Mouse (Mus musculus): ENCODE measurements around the gene Rtn2. TPM values are rescaled to one million over a fixed set of nuclear protein-coding genes. Genes with fewer than 3 reads are reported as not detected.

Rtn2 gene
- total RNA-seq, 1 experiment from 2014 or later: 6.0 TPM

DNA sequence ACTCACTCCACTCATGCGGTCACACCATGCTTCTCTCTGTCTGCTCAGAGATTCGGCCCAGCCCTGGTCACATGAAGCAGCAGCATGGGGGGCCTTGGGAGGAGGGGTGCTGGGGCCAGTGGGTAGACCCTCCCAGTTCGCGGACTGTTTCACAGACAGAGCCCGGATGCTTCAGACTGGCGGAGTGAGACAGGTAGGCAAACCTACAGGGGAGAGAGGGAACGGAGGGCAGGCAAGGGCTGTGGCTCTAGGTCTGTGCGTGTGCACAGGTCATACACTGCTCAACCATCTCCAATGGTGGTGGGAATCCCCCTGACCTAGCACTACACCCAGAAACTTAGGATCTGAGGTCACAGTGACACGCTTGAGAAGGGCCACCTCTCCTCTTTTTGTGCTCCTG lies 37.0 kb downstream of the Rtn2 start:
- no peak for DNase-seq

DNA sequence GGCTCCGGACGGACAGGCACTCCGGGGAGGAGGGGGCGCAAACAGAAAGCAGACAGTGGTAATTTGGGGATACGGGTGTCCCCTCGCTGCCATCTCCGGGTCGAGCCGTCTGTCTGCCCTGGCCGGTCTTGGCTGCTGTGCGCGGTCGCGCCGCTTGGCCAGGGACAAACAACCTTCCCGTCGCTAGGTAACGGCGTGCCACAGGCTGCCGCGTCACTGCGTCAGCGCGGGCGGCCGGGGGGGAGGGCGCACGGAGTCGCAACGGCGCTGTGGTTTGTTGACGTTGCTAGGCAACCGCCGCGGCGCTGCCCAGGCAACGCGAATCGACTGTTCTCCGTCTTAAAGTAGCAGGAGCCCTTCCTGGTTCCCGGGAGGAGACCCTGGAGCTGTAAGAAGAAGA lies 37.5 kb downstream of the Rtn2 start:
- DNase-seq: peak; percentile 98

DNA sequence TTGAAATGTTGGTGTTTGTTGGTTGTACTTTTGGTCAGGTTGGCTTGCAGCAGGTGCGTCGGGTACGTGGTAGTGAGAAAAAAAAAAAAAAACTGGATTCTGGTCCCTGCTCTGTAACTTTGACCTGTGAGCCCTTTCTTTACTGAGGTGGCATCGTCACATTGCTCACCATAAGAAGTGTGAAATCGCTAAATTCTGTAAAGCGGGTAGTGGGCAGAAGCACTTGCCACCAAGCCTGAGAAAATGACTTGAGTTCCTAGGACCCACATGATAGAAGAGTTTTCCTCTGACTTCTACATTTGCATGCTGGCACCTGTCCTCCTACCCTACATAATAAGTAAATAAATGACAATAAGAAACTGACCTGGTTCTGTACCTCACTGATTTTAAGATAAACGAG lies 38.2 kb downstream of the Rtn2 start:
- DNase-seq: no peak

DNA sequence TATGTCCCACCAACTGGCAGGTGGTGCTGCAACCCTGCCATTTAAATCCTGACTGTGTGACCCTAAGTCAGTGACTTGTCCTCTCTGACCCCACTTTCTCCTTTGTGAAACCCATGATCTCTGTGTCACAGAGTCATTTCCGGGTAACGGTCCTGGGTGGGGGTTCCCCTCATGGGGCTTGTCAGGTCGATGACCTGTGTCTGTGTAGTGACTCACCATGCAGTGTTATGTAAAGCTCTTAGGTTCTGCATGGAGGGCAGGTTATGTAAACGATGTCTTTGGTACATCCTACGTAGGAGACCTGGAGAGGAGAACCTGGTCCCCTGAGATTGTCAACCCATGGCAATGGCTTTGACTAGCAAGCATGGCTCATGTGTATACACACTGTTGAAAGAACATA lies 39.0 kb downstream of the Rtn2 start:
- DNase-seq: no peak

DNA sequence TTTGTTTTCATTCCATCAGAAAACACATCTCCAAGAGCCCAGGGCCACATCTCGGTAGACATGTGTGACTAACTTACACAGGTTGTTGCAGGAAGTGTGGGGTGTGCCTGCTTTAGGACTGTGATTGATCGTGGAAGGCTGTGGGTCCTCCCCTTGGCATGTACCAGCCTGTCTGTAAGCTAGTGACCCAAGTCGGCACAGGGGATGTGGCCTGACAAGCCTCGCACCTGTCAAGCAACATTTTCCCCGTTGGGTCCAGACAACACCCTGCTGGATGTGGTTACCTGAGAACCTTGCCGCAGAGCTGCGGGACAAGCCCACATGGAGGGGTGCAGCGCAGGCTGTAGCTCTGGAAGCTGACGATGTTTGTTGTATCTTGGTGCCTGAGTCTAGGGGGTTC lies 40.1 kb downstream of the Rtn2 start:
- DNase-seq: no peak

DNA sequence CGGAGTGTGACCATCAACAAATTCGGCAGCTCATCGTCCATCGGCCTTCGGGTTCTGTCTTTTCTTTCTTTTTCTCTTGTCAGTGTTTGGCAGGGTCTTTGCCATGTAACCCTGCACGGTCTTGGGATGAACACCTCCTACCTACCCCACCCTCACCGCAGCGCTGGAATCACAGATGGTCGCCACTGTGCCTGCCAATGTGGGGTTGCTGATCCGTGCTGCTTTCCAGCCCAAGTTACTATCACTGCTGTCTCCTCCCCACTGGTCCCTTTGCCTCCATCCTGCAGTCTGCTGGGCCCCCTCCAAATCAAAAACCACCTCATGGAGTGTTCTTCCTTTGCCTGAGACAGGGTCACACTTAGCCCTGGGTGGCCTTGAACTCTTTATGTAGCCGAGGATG lies 41.8 kb downstream of the Rtn2 start:
- DNase-seq: no peak

DNA sequence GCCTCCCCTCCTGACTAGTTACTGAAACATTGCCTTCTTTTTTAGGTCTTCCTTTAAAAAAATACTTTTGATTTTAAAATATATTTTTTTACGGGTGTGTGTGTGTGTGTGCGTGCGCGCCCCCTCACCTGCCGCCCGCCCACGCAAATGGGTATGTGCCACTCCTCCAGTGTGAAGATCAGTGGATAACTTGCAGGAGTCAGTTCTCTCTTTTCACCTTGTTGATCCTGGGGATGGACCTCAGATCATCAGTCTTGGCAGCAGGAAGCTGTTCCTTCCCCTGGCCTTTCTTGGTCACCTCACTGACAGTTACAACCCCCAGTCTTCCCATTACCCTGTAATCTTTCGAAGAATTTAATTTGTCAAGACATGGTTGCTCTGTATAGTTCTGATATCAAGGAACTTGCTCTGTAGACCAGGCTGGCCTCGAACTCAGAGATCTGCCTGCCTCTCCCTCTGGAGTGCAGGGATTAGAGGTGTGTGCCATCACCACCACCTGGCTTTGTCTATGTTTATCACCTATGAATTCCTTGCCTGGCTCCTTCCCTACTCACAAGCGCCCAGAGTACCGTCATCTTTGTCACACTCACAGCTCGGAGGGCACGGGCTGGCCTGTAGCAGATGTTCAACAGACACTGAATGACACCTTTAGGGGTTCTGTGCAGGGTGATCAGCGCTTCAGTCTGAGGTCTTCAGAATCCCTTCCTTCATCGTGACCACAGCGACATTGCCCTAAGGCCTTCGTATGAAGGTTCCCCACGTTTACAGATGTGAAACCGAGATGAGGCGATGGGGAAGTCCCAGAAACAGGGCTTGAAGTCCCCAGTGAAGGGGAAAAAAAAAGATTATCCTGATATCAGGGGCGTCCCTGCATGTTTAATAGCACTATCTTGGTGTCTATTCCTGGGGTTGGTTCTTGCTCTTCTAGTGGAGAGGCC lies 43.1 kb downstream of the Rtn2 start:
- DNase-seq: no peak

DNA sequence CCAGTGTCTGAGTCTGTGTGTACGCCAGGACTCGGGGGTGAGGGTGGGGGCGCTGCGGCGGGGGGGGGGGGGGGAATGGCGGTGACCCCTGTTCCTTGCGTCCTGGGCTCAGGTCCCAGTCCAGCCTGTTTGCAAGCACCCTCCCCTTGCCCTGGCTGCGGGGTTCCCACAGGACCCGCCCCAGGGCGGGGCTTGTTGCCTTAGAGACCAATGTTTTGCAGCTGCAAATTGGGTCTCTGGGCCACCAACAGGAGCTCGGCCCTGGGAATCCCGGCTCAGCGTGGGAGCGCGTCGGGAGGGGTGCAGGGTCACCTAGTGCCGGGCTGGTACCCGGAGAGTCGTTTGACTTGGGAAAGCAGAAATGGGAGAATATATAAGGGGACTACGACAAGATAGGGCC lies 43.9 kb downstream of the Rtn2 start:
- peak; percentile 95 for DNase-seq

DNA sequence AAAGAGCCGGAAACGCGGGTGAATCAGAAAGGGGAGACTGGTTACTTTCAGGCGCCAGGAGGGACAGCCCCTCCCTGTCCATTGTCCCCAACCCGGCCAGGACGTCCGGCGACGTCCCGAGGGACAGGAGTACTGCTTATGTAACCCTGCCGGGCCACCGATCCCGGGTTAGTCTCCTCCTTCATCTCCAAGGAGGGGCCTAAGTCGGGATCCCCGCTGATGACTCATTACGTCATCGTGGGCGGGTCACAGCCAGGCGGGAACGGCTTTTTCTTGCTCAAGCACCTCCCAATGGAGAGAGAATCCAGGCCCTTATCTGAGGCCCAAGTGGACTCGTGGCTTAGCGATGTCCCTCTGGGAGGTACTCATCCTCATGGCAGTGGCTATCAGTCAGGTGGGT lies 44.7 kb downstream of the Rtn2 start:
- peak; percentile 95 for DNase-seq

DNA sequence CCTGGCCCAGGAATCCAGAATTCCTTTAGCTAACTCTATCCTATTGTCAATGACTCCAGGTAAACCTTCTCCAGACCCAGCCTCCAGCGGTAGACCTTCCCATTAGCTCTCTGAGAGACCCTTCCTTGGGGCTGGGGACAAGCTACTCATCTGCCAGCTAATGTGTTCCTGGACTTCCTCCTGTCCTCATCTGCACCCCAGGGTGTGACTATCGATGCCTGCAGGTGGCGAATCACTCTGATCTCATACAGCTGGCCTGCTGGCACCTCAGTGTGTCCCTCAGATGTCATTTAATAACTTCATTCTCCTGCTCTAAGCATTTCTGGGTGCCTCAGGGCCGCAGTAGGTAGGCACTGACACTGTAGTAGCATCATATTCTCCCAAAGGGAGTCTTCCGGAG lies 45.4 kb downstream of the Rtn2 start:
- DNase-seq: no peak

DNA sequence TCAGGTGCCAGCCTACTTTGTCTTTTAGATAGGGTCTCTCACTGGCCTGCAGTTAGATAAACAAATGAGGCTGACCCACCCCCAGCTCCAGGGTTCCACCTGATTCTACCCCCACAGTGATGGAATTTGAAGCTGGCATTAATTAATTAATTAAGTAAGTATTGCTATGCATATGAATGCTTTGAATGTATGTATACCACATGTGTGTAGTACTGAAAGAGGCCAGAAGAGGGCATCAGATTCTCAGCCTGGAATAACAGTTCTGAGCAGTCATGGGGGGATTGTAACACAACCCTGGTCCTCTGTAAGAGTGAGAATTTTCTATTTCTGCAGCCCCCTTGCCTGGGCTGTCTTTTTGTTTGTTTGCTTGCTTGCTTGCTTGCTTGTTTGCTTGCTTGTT lies 46.0 kb downstream of the Rtn2 start:
- no peak for DNase-seq

DNA sequence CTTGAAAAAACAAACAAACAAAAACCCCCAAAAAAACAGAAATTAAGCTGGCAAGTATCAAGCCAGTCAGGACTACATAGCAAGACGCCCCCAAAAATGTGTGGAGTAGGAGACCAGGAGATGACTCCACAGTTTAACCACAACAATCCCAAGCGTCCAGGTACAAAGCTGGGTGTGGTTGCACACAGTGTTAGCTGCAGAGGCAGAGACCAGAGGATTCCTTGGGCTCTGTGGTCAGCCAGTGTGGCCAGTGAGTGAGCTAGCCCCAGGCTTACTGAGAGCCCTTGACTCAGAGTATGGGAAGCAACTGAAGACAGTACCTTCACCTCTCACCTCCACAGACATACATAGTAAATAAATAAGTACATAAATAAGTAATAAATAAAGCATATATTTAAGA lies 49.5 kb downstream of the Rtn2 start:
- no peak for DNase-seq

DNA sequence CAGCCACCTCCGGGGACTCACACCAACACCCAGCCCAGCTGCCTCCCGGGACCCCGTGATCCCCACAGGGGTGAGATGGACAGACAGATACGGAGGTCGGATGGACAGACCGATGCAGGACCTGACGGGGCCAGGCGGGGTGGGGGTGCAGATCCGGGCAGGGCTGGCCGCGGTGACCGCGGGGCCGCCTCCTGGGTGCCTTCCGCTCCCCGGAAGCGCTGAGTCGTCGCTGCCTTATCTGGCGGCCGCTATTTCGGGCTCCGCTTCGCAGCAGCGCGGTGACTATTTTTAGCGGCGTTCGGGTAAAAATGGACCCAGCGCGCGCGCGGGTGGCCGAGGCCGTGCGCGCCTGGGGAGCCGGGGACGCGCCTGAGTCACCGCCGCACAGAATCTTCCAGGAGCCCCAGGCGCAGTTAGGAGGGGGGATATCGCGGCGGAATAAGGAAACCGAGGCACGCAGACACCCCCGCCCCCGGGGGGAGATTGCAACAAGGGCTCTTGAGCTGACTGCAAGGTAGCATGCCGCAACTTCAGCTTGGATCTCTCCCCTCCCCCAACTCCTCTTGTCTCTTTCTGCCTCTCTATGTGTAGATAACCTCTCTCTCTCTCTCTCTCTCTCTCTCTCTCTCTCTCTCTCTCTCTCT lies 50.4 kb downstream of the Rtn2 start:
- DNase-seq: peak; percentile 90

DNA sequence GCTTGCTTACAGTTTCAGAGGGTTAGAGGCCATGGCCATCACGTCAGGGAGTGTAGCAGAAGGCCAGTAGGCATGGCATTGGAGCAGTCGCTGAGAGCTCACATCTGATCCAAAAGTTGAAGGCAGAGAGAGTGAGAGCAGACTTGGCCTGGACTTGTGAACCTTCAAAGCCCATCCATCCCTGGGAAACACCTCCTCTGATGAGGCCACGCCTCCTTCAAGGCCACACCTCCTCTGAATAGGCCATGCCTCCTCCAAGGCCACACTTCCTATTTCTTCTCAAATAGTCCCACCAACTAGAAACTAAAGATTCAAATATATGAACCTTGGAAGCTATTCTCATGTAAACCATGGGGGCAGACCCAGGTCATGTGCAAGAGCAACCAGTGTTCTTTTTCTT lies 53.2 kb downstream of the Rtn2 start:
- DNase-seq: peak; percentile 56

DNA sequence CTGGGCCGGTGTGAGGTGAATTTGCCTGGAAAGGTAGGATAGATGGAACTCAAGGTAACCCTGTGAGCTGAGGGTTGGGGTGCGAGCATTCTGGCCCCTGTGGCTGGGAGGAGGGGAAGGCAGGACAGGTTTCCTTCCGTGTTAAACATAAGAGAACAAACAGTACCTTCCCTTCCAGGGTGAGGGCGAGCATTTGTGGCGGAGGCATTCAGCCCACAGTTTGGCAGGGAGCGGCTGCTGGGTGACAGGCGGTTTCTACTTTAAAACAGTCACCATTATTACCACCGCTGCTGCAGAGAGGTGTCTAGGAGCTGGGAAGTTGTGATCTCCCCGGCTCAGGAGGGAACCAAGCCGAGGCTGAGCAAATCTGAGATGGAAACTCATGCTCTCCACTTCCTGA lies 54.7 kb downstream of the Rtn2 start:
- DNase-seq: no peak

DNA sequence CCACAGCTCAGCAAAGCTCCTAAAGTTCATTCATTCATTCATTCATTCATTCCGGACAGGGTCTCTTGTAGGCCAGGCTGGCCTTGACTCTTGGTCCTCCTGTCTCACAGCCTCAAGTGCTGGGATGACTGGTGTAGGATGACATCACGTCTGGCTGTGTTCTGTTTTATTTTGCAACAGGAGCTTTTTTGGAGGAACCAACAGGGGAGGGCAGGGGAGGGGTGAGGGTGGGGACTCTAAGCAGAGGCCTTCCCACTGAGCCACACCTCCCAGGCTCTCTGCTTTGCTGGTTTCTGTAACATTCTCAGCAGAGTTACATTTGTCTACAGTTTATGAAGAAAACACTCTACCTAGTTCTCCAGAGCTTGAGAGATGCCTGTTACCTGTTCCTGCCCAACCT lies 55.6 kb downstream of the Rtn2 start:
- DNase-seq: no peak

DNA sequence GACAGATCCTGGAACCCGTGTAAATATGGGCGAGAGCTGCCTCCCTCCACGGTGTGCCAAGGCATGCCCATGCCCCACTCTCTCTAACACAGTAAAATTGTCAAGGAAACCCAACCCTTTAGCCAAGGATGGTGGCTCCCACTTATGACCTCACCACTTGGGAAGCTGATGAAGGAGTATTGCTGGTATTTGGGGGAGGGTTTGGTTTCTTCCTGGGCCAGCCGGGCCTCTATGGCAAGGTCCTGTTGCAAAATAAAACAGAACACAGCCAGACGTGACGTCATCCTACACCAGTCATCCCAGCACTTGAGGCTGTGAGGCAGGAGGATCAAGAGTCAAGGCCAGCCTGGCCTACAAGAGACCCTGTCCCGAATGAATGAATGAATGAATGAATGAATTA lies 56.2 kb downstream of the Rtn2 start:
- peak; percentile 46 for DNase-seq

DNA sequence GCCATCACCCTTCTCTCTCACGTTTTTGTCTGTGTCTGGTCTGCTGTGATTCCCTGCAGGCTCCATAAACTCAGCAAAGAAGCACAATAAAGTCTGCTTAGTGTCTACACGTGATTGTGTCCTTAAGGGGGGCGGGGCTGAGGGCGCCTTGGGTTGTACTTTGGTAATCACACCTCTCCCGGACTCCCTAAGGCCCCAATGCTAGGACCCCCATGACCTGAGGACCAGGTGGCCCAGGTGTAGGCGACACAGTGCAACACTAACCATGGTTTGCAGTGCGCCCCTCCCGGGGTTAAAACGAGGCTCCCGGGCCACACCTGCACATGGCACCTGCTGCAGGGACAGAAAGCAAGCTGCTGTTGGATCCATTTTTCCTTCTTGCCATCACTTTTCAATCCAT lies 58.8 kb downstream of the Rtn2 start:
- no peak for DNase-seq

DNA sequence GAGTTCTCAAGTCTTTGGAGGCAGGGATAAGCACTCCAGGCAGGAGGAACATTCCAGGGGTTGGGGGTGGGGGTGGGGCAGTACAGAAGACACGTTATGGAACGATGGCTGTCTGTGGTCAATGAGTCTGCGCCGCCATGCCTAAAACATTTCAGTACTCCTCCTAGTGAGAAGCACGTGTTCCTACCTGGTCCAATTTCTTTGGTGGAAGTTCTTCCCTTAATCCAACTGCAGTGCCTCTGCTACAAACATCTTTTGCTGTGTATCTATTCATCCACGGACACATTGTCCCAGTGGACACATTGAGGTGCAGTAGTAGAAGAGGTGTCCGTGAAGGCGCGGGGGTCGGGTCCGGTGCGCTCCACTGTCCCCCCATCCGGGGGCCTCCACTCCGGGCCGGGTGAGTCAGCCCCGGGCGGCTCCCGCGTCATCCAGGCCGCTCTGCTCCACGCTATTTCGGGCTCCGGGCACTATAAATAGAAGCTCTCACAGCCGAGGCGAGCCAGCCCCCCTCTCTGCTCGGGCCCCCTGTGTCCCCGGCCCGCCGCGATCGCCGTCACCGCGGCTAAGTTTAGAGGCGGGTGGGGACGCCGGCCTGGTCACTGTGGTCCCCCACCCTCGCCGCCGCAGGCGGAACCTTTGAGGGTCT lies 59.5 kb downstream of the Rtn2 start:
- peak; percentile 48 for DNase-seq

DNA sequence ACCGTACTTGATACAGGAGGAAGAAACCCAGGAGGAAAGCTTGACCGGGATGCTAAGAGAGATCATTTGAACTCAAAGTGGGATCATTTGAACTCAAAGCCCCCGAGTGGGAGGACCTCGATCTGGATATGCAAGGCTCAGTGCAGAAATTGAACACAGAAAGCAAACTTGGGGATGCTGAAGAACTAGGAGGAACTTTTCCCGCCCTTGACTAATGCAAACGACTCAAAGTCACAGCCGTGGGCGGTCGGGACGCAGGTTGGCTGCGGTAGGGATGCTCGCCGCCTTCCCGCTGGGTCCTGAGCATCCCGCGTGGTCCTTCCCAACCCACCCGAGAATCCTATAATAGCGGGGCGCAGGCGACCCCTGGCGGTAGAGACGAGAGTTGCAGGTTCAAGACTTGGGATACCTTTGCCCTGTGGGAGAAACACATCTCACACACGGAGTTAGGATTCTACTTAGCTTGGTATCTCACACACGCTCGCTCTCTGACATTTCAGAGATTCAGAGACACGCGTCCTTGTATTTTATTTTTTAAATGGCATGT lies 60.1 kb downstream of the Rtn2 start:
- peak; percentile 90 for DNase-seq

DNA sequence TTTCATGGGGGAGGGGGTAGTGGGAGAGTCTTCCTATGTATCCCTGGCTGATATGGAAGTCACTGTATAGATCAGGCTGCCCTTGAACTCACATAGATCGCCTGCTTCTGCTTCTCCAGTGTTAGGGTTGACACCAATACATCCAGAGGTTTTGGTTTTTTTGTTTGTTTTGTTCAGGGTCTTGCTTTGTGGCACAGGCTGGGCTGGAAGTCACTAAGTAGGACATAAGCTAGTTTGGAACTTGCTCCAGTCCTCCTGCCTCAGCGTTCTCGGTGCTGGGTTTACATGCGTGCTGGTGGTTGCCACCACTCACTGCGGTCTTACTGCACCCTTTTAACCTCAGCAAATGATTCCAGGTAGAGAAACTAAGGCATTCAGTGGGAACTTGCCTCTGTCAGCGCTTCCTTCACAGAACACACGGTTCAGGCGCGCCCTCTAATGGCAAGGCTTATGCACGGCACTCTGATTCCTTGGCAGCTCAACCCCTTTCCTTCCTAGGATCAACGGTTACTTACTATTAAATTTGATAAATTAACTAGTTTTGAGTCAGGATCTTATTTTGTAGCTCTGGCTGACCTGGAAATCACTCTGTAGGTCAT lies 60.9 kb downstream of the Rtn2 start:
- DNase-seq: peak; percentile 81

DNA sequence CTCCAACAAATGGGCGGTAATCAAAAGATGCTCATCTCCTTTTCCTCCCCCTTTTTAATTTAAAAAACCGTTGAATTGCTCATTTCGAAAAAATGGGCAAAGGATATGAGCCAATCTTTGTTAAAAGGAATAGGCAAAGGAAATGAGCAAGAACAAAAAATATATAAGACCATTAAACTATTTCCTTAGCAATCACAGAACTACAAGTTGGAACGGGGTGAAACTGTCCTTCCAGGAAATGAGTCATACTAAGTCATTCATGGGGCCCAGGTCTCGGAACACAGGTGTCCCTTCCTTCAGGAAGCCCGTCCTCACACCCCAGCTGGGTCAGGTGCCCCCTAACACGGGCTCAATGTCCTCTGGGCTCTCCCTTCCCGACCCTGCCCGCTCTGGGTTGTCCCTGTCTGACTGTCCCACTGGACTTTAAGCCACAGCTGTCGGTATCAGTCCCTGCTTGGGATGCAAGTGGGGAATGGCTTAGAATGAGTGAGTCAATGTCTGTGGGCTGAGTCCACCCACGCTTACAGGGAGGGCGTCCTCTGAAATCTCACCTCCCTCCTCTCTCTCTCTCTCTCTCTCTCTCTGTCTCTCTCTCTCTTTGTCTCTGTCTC lies 61.9 kb downstream of the Rtn2 start, which contains the start of gene Ercc1:
Gene Ercc1 (plus strand): TSS at position 542 of the 611 bp plus-strand sequence.
- no peak for DNase-seq

All from adrenal gland, postnatal 14 days (tissue).